Mouse (Mus musculus) myocyte (in vitro differentiated cells): ENCODE results near the gene Mtmr12.

Experiments used
- CEBPB ChIP-seq: IDR thresholded peaks from 2 replicates; pipeline ENCODE4 v1.6.1; 2011; ENCODE audit warnings: mild to moderate bottlenecking, moderate library complexity; ENCODE audit not compliant: poor library complexity, insufficient read depth, severe bottlenecking
- E2F4 ChIP-seq: IDR thresholded peaks from one replicate; pipeline ENCODE4 v1.6.1; 2011; ENCODE audit warnings: mild to moderate bottlenecking, control low read depth, moderate library complexity; ENCODE audit not compliant: insufficient read depth
- MAX ChIP-seq: IDR thresholded peaks from one replicate; pipeline ENCODE4 v1.6.1; 2011; ENCODE audit warnings: low read depth, mild to moderate bottlenecking, control low read depth
- MYOD1 ChIP-seq, 3 experiments: IDR thresholded peaks; one replicate each; pipeline ENCODE4 v1.6.1; 2011; ENCODE audit warnings: control low read depth in 2 of 3, low read depth in 2 of 3, mild to moderate bottlenecking in 2 of 3, moderate library complexity in 1 of 3; ENCODE audit not compliant: insufficient read length in 2 of 3, control insufficient read depth in 1 of 3
- MYOG ChIP-seq, 3 experiments: IDR thresholded peaks; one replicate each; pipeline ENCODE4 v1.6.1; 2011; ENCODE audit warnings: control low read depth in 2 of 3, low read depth in 2 of 3, mild to moderate bottlenecking in 2 of 3; ENCODE audit not compliant: insufficient read length in 2 of 3, control insufficient read depth in 1 of 3, insufficient read depth in 1 of 3
- POLR2A ChIP-seq: IDR thresholded peaks from one replicate; pipeline ENCODE4 v1.6.1; 2011; ENCODE audit warnings: low read depth, mild to moderate bottlenecking, control low read depth, moderate library complexity; ENCODE audit not compliant: insufficient read length
- POLR2AphosphoS2 ChIP-seq: IDR thresholded peaks from one replicate; pipeline ENCODE4 v1.6.1; 2011; ENCODE audit warnings: low read depth, control low read depth; ENCODE audit not compliant: insufficient read length
- REST ChIP-seq: IDR thresholded peaks from one replicate; pipeline ENCODE4 v1.6.1; 2011; ENCODE audit warnings: mild to moderate bottlenecking, control low read depth, moderate library complexity; ENCODE audit not compliant: insufficient read depth, insufficient read length
- SRF ChIP-seq: IDR thresholded peaks from one replicate; pipeline ENCODE4 v1.6.1; 2011; ENCODE audit warnings: low read depth; ENCODE audit not compliant: control insufficient read depth, insufficient read length
- TCF12 ChIP-seq: IDR thresholded peaks from one replicate; pipeline ENCODE4 v1.6.1; 2011; ENCODE audit warnings: mild to moderate bottlenecking, control low read depth; ENCODE audit not compliant: poor library complexity, insufficient read depth, severe bottlenecking
- TCF3 ChIP-seq: IDR thresholded peaks from one replicate; pipeline ENCODE4 v1.6.1; 2011; ENCODE audit warnings: low read depth, control low read depth; ENCODE audit not compliant: insufficient read length
- USF1 ChIP-seq: IDR thresholded peaks from one replicate; pipeline ENCODE4 v1.6.1; 2011; ENCODE audit warnings: low read depth, mild to moderate bottlenecking, control low read depth, moderate library complexity

- TF ChIP-seq E2F4 (no peak), POLR2A (no peak), CEBPB (no peak), MAX (no peak), USF1 (no peak), POLR2AphosphoS2 (no peak), TCF12 (no peak), SRF (no peak), MYOG (IDR thresholded peaks at IDR 0.05; ENCODE audit: control insufficient read depth in 1 of 3, insufficient read depth in 1 of 3, insufficient read length in 2 of 3, low read depth in 2 of 3) (no peak), MYOD1 (IDR thresholded peaks at IDR 0.05; ENCODE audit: control insufficient read depth in 1 of 3, insufficient read length in 2 of 3, low read depth in 2 of 3) (no peak), TCF3 (no peak), REST (no peak)
Observed at GRCm38 (mm10) chr15:12263056-12263455, 58.2 kb downstream of the Mtmr12 start.
